Mouse (Mus musculus): ENCODE results near the gene Uvrag.
A peak's percentile ranks its signal among the peaks of the same experiment; 100 is the strongest.

The Uvrag gene

DNA sequence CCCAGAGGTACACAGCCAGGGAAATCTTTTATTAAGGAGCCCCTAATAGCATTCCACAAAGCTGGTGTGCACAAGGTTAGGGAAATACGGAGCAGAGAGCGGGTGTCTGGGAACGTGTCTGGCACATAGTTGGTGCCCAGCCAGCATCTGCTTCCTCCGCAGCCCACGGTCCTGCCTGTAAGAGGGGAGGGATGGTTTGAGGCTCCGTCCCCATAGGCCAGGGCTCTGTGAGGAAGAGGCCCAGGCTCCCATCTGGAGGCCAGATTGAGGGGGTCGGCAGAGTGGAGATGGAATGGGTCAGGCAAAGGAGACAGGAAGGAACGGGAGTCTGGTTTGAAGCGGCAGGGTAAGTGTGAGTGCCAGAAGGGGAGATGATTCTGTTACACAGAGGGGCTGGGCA, 289.7 kb downstream of the Uvrag start:
- peak; percentile 33 for DNase-seq (ENCODE audit: low spot score)

DNA sequence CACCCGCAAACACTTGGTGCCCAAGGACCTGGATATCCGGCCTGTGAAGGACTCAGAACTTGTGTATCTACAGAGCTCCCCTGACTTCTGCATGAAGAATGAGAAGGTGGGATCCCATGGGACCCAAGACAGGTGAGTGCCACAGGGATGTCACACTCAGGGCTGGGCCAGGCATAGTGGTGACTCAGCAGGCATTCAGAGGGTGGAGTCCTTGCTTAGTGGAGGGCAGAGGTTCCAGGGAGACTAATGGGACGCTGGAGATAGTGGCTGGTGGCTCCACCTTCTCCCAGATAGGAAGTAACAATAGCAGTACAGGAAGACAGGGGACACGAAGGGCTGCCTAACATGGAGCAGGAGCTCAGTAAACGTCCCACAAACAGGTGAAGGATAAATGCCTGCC, 290.6 kb downstream of the Uvrag start:
- DNase-seq (ENCODE audit: low spot score), result no peak

- no peak for DNase-seq (ENCODE audit: low spot score)
Observed at GRCm38 (mm10) chr7:98848899-98849640, 291.9 kb downstream of the Uvrag start.

- no peak for DNase-seq (ENCODE audit: low spot score)
Observed at GRCm38 (mm10) chr7:98843649-98844048, 297.3 kb downstream of the Uvrag start.

- no peak for DNase-seq (ENCODE audit: low spot score)
Observed at GRCm38 (mm10) chr7:98842997-98843396, 297.9 kb downstream of the Uvrag start.

DNA sequence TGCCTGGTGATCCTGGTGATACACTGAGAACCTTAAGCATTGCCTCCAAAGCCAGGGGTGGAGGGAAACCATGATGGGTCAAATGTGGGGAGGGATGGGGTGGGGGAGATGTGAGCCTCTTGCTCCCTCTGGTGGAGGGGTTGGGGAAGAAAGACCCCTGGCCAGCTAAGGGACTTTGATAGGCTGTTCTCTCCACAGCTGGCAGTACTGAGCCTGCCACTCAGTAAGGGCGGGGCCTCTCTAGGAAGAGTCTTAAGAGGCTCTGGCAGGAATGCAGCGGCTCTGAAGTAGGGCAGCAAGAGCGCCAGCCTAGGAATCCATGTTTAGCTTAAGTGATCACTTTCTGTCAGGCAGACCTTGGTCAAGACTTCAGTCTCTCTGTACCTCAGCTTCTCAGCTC, 299.1 kb downstream of the Uvrag start:
- DNase-seq (ENCODE audit: low spot score), result peak; percentile 47

DNA sequence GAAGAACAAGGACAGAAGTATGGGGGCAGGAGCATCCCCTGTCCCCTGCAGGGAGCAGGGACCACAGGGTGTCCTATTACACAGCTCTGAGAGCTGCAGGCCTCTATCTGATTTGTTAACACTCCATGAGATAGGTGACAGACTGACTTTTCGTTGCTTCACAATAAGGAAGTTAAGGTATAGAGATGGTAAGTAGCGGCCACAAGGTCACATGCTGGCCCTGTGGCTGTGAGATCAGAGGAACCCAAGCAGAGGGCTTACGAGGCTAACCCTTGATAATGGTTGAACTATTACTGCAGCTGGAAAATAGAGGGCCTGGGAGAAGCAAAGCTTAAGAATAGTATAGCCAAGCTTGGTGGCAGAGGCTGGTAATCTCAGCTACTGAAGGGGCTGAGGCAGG, 300.2 kb downstream of the Uvrag start:
- DNase-seq (ENCODE audit: low spot score), result no peak

DNA sequence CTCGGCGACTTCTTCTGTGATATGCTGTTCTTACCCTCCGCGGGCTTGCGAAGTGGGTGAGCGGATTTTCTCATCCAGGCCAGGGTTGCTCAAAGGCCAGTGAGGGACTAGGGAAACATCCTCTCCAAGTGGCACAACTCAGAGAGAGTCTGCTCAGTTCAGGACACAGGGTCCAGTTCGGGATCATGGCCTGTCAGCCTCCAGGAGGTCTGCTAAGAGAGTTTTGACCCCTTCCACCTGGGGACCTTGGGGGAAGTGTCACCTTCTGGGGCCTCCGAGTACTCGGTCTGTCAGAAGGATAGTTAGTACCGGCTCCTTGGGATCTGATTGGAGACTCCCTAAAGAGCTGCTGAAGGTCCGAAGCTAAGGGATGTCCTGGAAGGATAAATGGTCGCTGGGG, 301.6 kb downstream of the Uvrag start:
- DNase-seq (ENCODE audit: low spot score), result no peak

DNA sequence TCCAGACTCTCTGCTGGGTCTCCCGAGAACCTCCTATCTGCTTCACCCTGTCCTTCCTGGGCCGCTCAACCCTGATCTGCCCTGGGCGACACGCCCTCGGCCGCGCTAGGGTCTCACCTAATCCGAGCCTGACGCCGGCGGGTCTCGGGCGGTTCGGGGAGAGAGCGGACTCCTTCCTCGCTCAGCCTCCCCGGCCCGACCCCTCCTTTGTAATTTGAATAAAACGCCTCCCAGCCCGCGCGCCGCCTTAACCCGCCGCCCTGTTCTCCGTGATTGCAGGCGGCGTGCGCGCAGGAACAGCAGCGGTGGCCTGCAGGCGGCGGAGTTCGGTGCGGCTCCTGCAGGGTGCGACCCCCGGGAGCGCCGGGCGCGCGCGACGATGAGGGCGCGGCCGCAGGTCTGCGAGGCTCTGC, 302.2 kb downstream of the Uvrag start:
- no peak for DNase-seq (ENCODE audit: low spot score)

DNA sequence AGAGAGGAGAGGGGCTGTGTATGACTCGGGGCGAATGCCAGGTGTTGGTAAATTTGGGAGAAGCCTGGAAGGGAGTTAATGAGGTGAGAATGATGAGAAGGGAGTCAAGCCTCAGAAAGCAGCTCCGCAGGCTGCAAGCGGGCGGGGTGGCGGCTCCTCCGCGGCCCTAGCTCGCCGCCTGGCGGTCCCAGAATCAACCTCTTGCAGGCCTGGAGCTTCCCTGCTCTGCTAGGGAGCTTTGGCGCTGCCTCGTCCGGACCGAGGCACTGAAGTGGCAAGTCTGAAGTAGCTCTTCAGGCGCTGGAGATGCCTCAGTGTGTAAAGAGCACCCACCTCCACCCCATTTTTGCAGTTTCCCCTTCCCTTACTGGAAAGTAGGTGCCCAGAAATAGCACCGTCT, 303.0 kb downstream of the Uvrag start:
- DNase-seq (ENCODE audit: low spot score), result peak; percentile 87

DNA sequence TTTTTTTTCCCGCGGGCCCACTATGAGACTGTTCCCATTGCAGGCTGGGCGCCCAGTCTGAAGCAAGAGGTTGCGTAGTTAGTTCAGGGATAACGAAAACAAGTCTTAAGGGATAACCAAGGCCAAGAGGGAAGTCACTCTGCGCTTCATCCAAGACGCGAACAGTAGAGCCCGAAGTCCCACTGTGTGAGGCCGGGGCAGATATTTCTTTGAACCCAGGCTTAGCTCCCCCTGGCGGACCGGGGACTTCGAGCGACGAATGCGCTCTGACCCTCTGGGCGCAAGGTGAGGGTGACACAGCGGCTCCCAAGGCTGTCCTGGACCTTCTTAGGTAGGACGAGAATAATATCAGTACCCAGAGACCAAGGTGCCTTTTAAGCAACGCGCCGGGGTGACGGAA, 304.3 kb downstream of the Uvrag start:
- peak; percentile 71 for DNase-seq (ENCODE audit: low spot score)

GRCm38 (mm10) chr7:98835519-98836441, 305.2 kb downstream of the Uvrag start:
- DNase-seq (ENCODE audit: low spot score), result no peak
